In the genomic region with DNA sequence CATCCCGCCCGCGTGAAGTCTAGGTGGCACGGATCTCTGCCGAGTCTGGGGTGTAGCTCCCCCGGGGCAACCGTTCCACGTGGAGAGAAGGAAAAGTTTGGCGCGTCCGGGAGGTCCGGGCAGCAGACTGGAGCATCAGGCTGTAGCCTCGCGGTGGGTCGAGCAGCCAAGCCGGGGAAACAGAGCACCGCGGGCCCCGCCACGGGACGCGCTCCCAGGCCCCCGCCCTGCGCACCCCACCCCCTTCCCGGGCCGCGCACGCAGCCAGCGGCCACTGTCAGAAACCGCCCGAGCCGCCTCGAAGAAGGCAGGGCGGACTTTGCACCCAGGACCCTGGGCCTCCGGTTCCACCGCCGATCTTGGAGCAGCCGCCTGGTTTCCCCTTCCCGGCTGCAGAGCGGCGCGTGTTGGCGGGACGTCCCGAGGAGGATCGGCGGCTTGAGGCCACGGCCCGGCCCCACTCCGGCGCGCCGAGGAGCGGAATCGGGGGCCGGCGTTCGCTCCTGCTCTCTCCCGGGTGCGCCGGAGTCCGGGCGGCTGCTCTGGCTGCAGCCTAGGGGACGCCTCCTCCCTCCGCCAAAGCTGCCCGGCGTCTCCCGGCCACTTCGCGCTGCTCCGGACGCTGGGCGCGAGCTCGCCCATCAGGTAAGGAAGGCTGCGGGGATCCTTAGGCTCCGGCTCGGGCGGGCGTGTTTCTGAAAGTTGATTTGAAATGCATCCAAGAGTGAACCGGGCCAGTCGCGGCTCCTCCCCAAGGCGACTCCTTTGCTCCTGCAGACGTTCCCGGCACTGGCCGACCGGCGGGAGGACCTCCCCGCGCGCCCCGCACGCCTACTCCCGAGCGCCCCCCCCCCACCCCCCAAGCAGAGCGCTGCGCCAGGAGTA, we compare ENCODE assay signal across 8 mouse cellular contexts. TPM values are rescaled to one million over a fixed set of nuclear protein-coding genes. Genes with fewer than 3 reads are reported as not detected.
DNase-seq lines count a peak whose midpoint lies in the region; ATAC-seq lines count a peak whose summit lies in the region.

No protein-coding gene starts in this region.

- under 1% methylated on average over 97 of the region's 98 CpGs for WGBS in heart, embryonic 10.5 days
- WGBS in heart, embryonic 16.5 days, result under 1% methylated on average over 92 of the region's 98 CpGs
- under 1% methylated on average over 82 of the region's 98 CpGs for WGBS in midbrain, embryonic 12.5 days

- H3K4me2 ChIP-seq in heart, embryonic 16.5 days (ENCODE audit: low read depth, low read length), result peak overlapping the region; percentile 91
- peak overlapping the region; percentile 72 for H3K4me2 ChIP-seq in midbrain, embryonic 12.5 days (replicated peaks)

- ATAC-seq in heart, embryonic 16.5 days (replicated peaks; ENCODE audit: extremely low read depth, insufficient read depth, low FRiP score), result peak; percentile 51
- peak; percentile 67 for ATAC-seq in midbrain, embryonic 12.5 days (ENCODE audit: low FRiP score, low read depth)

- H3K27me3 ChIP-seq in heart, embryonic 10.5 days (ENCODE audit: insufficient read depth, poor library complexity, severe bottlenecking), result peaks cover 81% of the 10 kb centered on the region
- peaks cover 75% of the 10 kb centered on the region for H3K27me3 ChIP-seq in heart, embryonic 16.5 days (ENCODE audit: control insufficient read depth, insufficient read depth, low read length)
- H3K27me3 ChIP-seq in midbrain, embryonic 12.5 days, result peaks cover 76% of the 10 kb centered on the region

- H3K4me3 ChIP-seq in heart, embryonic 10.5 days, result peak overlapping the region; percentile 65
- H3K4me3 ChIP-seq in heart, embryonic 16.5 days (ENCODE audit: low read length), result peak overlapping the region; percentile 62
- H3K4me3 ChIP-seq in midbrain, embryonic 12.5 days, result peak overlapping the region; percentile 52

- DNase-seq in heart, embryonic 10.5 days (ENCODE audit: low spot score), result peak; percentile 77
- no peak for DNase-seq in heart, adult 9 months (ENCODE audit: low spot score in 2 of 2)
- peak; percentile 64 for DNase-seq in embryo, embryonic 9.5 days (ENCODE audit: extremely low spot score)
- peak; percentile 45 to 65 for DNase-seq in kidney, postnatal 25 days
- DNase-seq in thymus, postnatal 10 days (ENCODE audit: low spot score in 2 of 2), result no peak
- DNase-seq in cerebellum, adult 18-20 months, result no peak

- peaks cover 21% of the 10 kb centered on the region for H3K4me1 ChIP-seq in heart, embryonic 10.5 days
- H3K4me1 ChIP-seq in heart, embryonic 16.5 days (ENCODE audit: control insufficient read depth, insufficient read depth, low read length), result peaks cover 12% of the 10 kb centered on the region
- peaks cover 26% of the 10 kb centered on the region for H3K4me1 ChIP-seq in midbrain, embryonic 12.5 days

- H3K9me3 ChIP-seq in heart, embryonic 10.5 days, result no peaks in the 10 kb centered on the region; the same call in 1 of the 2 replicates
- peaks cover 4% of the 10 kb centered on the region for H3K9me3 ChIP-seq in heart, embryonic 16.5 days (replicated peaks; ENCODE audit: control insufficient read depth, low read length)
- peaks cover 5% of the 10 kb centered on the region; the same call in 1 of the 2 replicates for H3K9me3 ChIP-seq in midbrain, embryonic 12.5 days

- peak overlapping the region; percentile 46 for H3K9ac ChIP-seq in heart, embryonic 16.5 days (ENCODE audit: low read length)
- peak overlapping the region; percentile 64 for H3K9ac ChIP-seq in midbrain, embryonic 12.5 days (replicated peaks)

- no peaks in the 10 kb centered on the region for H3K36me3 ChIP-seq in heart, embryonic 10.5 days
- H3K36me3 ChIP-seq in heart, embryonic 16.5 days (ENCODE audit: control insufficient read depth, insufficient read depth), result no peaks in the 10 kb centered on the region
- no peaks in the 10 kb centered on the region for H3K36me3 ChIP-seq in midbrain, embryonic 12.5 days

- 0 out of 2 replicates have a peak overlapping the region, but pooled peaks have one; percentile 29 for H3K27ac ChIP-seq in heart, embryonic 10.5 days
- no peak overlapping the region for H3K27ac ChIP-seq in heart, embryonic 16.5 days (ENCODE audit: low read length)
- H3K27ac ChIP-seq in midbrain, embryonic 12.5 days (replicated peaks), result peak overlapping the region; percentile 70

RNA-seq across cellular contexts. Expression of a gene that starts 0.4 kb away (rescaled TPM):
- polyA plus RNA-seq in heart, embryonic 10.5 days (2016; fragmentation: Nextera tagmentation; extraction: Ambion mirVana), result 2.2 and 4.0 TPM in 2 replicates
- polyA plus RNA-seq in heart, embryonic 16.5 days (2015; fragmentation: Nextera tagmentation; extraction: Ambion mirVana), result 0.06 TPM in 1 of 2 replicates, not detected in the other
- 15.6 and 19.5 TPM in 2 replicates for polyA plus RNA-seq in midbrain, embryonic 12.5 days (2016; fragmentation: Nextera tagmentation; extraction: Ambion mirVana)

Comparison
In these comparisons a context has a peak if more than half of its experiments do, and no peak if none do; other contexts are left out.
1. DNase-seq: peak in heart, embryonic 10.5 days (single experiment), embryo, embryonic 9.5 days (single experiment) and kidney, postnatal 25 days (2 of 2); none in heart, adult 9 months (0 of 2), thymus, postnatal 10 days (0 of 2) and cerebellum, adult 18-20 months (0 of 2).
2. Peak in every context shown above with its lines, with median percentiles within 50 percentile points of each other: H3K4me3 ChIP-seq.